Mouse (Mus musculus) spleen, postnatal 4 days (tissue): ENCODE measurements around the gene Ttll1.
"Not testable (repeated sequence)": the region's sequence is repeated elsewhere in the genome, so short reads cannot be mapped to it uniquely, and the experiment has no call there.

Experiments
- DNase-seq, 2 experiments: peaks; one replicate each; pipeline ENCODE4 v3.0.0; 2022; ENCODE audit warnings: low spot score in 2 of 2

Gene Ttll1

GRCm38 (mm10) chr15:83523638-83524332 lies 13.1 kb upstream of the Ttll1 start:
- no peak for DNase-seq

GRCm38 (mm10) chr15:83523196-83523595 lies 12.5 kb upstream of the Ttll1 start:
- DNase-seq: no peak

- DNase-seq: no peak
These were observed 10.2 kb upstream of the Ttll1 start for GRCm38 (mm10) chr15:83520861-83521382.

GRCm38 (mm10) chr15:83518215-83519048 lies 7.7 kb upstream of the Ttll1 start:
- peak; percentile 45 to 71 for DNase-seq

GRCm38 (mm10) chr15:83515018-83515417 lies 4.3 kb upstream of the Ttll1 start:
- no peak for DNase-seq

- DNase-seq: no peak
These were observed 2.0 kb upstream of the Ttll1 start for GRCm38 (mm10) chr15:83512489-83513281.

GRCm38 (mm10) chr15:83509950-83510804 lies 516 bp downstream of the Ttll1 start:
- no peak for DNase-seq

GRCm38 (mm10) chr15:83501483-83501882 lies 9.2 kb downstream of the Ttll1 start:
- DNase-seq: not testable (repeated sequence)

GRCm38 (mm10) chr15:83500352-83500751 lies 10.3 kb downstream of the Ttll1 start:
- DNase-seq: peak; percentile 59 to 88

- DNase-seq: no peak
These were observed 11.4 kb downstream of the Ttll1 start for GRCm38 (mm10) chr15:83499211-83499755.

- no peak for DNase-seq
These were observed 13.4 kb downstream of the Ttll1 start for GRCm38 (mm10) chr15:83497299-83497698.

- DNase-seq: no peak
These were observed 14.8 kb downstream of the Ttll1 start for GRCm38 (mm10) chr15:83495787-83496367.

GRCm38 (mm10) chr15:83495195-83495594 lies 15.5 kb downstream of the Ttll1 start:
- no peak for DNase-seq

GRCm38 (mm10) chr15:83494572-83494920 lies 16.1 kb downstream of the Ttll1 start:
- no peak for DNase-seq

- DNase-seq: no peak
These were observed 16.7 kb downstream of the Ttll1 start for GRCm38 (mm10) chr15:83493856-83494571.

GRCm38 (mm10) chr15:83491891-83492290 lies 18.8 kb downstream of the Ttll1 start:
- no peak for DNase-seq

- no peak for DNase-seq
These were observed 21.2 kb downstream of the Ttll1 start for GRCm38 (mm10) chr15:83489471-83489870.

- no peak for DNase-seq
These were observed 23.1 kb downstream of the Ttll1 start for GRCm38 (mm10) chr15:83487477-83488115.

- no peak for DNase-seq
These were observed 26.4 kb downstream of the Ttll1 start for GRCm38 (mm10) chr15:83484311-83484710.
